In the genomic region with DNA sequence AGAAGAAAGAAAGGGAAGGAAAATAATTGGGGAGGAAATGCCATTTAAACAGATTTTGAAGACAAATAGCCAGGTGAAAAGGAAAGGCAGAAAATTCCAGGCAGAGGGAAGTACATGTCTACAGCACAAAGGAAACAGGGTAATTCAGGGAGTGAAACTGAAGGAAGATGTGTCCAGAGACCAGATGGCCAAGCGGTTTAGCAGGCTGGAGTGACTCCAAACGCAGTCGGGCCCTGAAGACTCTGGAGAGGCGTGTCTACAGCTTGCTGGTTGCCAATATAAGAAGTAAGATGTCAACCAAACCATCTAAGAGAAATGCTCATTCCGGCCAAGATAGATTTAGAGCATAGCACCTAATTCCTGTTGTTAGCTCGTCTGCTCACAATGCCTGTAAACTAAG, we compare ENCODE assay signal across 18 mouse cellular contexts.
DNase-seq lines count a peak whose midpoint lies in the region; ATAC-seq and TF ChIP-seq lines count a peak whose summit lies in the region.
"Had no signal": no experiment of that assay in that cellular context is flagged by ENCODE, and none has a peak within 500 bp of the region (broad histone marks: within the 10 kb centered on the region; RNA-seq: fewer than 3 reads in every experiment).

No protein-coding gene starts in this region.

- H3K36me3 ChIP-seq in forebrain, embryonic 14.5 days (ENCODE audit: control insufficient read depth, insufficient read depth, low read length): no peaks in the 10 kb centered on the region
- no peaks in the 10 kb centered on the region for H3K36me3 ChIP-seq in forebrain, embryonic 11.5 days (ENCODE audit: control insufficient read depth, insufficient read depth, low read length)
- H3K36me3 ChIP-seq in hindbrain, postnatal 0 days (ENCODE audit: insufficient read depth, low read length): no peaks in the 10 kb centered on the region
- H3K36me3 ChIP-seq in hindbrain, embryonic 11.5 days (ENCODE audit: control insufficient read depth, insufficient read depth, low read length): no peaks in the 10 kb centered on the region
- H3K36me3 ChIP-seq: embryonic facial prominence, embryonic 10.5 days; limb, embryonic 15.5 days had no signal

- H3K4me1 ChIP-seq in forebrain, embryonic 14.5 days (ENCODE audit: control insufficient read depth, insufficient read depth, low read length): no peaks in the 10 kb centered on the region
- H3K4me1 ChIP-seq in forebrain, embryonic 11.5 days (replicated peaks; ENCODE audit: control insufficient read depth, insufficient read depth, low read length): no peaks in the 10 kb centered on the region
- H3K4me1 ChIP-seq in hindbrain, postnatal 0 days (ENCODE audit: insufficient read depth, low read length): no peaks in the 10 kb centered on the region
- no peaks in the 10 kb centered on the region for H3K4me1 ChIP-seq in hindbrain, embryonic 11.5 days (replicated peaks; ENCODE audit: control insufficient read depth, insufficient read depth, low read length)
- H3K4me1 ChIP-seq: embryonic facial prominence, embryonic 10.5 days; limb, embryonic 15.5 days had no signal

- peak; percentile 32 for DNase-seq in forebrain, embryonic 14.5 days (ENCODE audit: low spot score)
- DNase-seq in forebrain, embryonic 11.5 days (ENCODE audit: low spot score): no peak
- DNase-seq in hindbrain, postnatal 0 days (ENCODE audit: low spot score): peak; percentile 80
- no peak for DNase-seq in hindbrain, embryonic 11.5 days (ENCODE audit: low spot score)
- DNase-seq in brain, adult 2 months (ENCODE audit: low read depth, low spot score): peak; percentile 78
- peak; percentile 73 for DNase-seq in cerebellum, adult 9-11 months
- DNase-seq in urinary bladder, postnatal 25 days (ENCODE audit: low spot score): no peak
- DNase-seq: adrenal gland, postnatal 36 days; heart, adult 2 months; liver, postnatal 0 days; thymus, adult 2 months had no signal

- WGBS in forebrain, embryonic 14.5 days: 83% methylated on average over 6 of the region's 6 CpGs
- WGBS in forebrain, embryonic 11.5 days: 92% methylated on average over 6 of the region's 6 CpGs
- 50% methylated on average over 6 of the region's 6 CpGs for whole genome bisulfite sequencing in hindbrain, postnatal 0 days
- WGBS in hindbrain, embryonic 11.5 days: 87% methylated on average over 6 of the region's 6 CpGs

- no peaks in the 10 kb centered on the region for H3K27me3 ChIP-seq in forebrain, embryonic 14.5 days (replicated peaks; ENCODE audit: control insufficient read depth, insufficient read depth, low read length)
- H3K27me3 ChIP-seq in forebrain, embryonic 11.5 days (ENCODE audit: control insufficient read depth, insufficient read depth, low read length): no peaks in the 10 kb centered on the region
- H3K27me3 ChIP-seq in hindbrain, postnatal 0 days (ENCODE audit: insufficient read depth, low read length): no peaks in the 10 kb centered on the region
- H3K27me3 ChIP-seq in hindbrain, embryonic 11.5 days (ENCODE audit: control insufficient read depth, insufficient read depth, low read length): no peaks in the 10 kb centered on the region
- H3K27me3 ChIP-seq: limb, embryonic 15.5 days had no signal

- no peaks in the 10 kb centered on the region for H3K9me3 ChIP-seq in forebrain, embryonic 14.5 days (replicated peaks; ENCODE audit: control insufficient read depth, low read length)
- H3K9me3 ChIP-seq in forebrain, embryonic 11.5 days (ENCODE audit: control insufficient read depth, low read length): no peaks in the 10 kb centered on the region
- H3K9me3 ChIP-seq in hindbrain, postnatal 0 days (ENCODE audit: low read length): no peaks in the 10 kb centered on the region
- no peaks in the 10 kb centered on the region for H3K9me3 ChIP-seq in hindbrain, embryonic 11.5 days (ENCODE audit: control insufficient read depth, low read length)
- H3K9me3 ChIP-seq: embryonic facial prominence, embryonic 10.5 days; limb, embryonic 15.5 days had no signal

- H3K27ac ChIP-seq in forebrain, embryonic 14.5 days (ENCODE audit: low read depth, low read length): no peak overlapping the region
- H3K27ac ChIP-seq in forebrain, embryonic 11.5 days (ENCODE audit: low read depth, low read length): no peak overlapping the region
- H3K27ac ChIP-seq in hindbrain, postnatal 0 days: no peak overlapping the region
- no peak overlapping the region for H3K27ac ChIP-seq in hindbrain, embryonic 11.5 days (ENCODE audit: low read depth, low read length)
- H3K27ac ChIP-seq: embryonic facial prominence, embryonic 10.5 days; heart, adult 2 months; limb, embryonic 15.5 days had no signal

- H3K4me3 ChIP-seq in forebrain, embryonic 14.5 days (ENCODE audit: low read depth, low read length): no peak overlapping the region
- H3K4me3 ChIP-seq in forebrain, embryonic 11.5 days (ENCODE audit: low read depth, low read length): no peak overlapping the region
- no peak overlapping the region for H3K4me3 ChIP-seq in hindbrain, postnatal 0 days (ENCODE audit: low read length)
- H3K4me3 ChIP-seq in hindbrain, embryonic 11.5 days (ENCODE audit: low read depth, low read length): no peak overlapping the region
- H3K4me3 ChIP-seq: embryonic facial prominence, embryonic 10.5 days; erythroblast, embryonic 14.5 days; heart, adult 2 months; limb, embryonic 15.5 days had no signal

- H3K9ac ChIP-seq in forebrain, embryonic 14.5 days (ENCODE audit: low read length): no peak overlapping the region
- no peak overlapping the region for H3K9ac ChIP-seq in forebrain, embryonic 11.5 days (ENCODE audit: low read length)
- no peak overlapping the region for H3K9ac ChIP-seq in hindbrain, postnatal 0 days (replicated peaks; ENCODE audit: low read length)
- no peak overlapping the region for H3K9ac ChIP-seq in hindbrain, embryonic 11.5 days (ENCODE audit: low read depth, low read length)
- H3K9ac ChIP-seq: limb, embryonic 15.5 days; liver, postnatal 0 days had no signal

- ATAC-seq in forebrain, embryonic 14.5 days: no peak
- no peak for ATAC-seq in forebrain, embryonic 11.5 days (replicated peaks; ENCODE audit: low FRiP score)
- ATAC-seq in hindbrain, postnatal 0 days: peak; percentile 66; the same call in 1 of the 2 replicates
- ATAC-seq in hindbrain, embryonic 11.5 days (ENCODE audit: low FRiP score): no peak
- ATAC-seq in megakaryocyte-erythroid progenitor cell, adult 5-6 weeks (replicated peaks; ENCODE audit: low FRiP score, low TSS enrichment, poor library complexity, severe bottlenecking): no peak
- ATAC-seq: activated CD4-positive, CD25-positive, alpha-beta regulatory T cell, adult 4 months; inflammation-experienced regulatory T-cells, adult 6 months; liver, postnatal 0 days; midbrain, embryonic 16.5 days had no signal

- no peak overlapping the region for H3K4me2 ChIP-seq in forebrain, embryonic 14.5 days (ENCODE audit: low read length)
- H3K4me2 ChIP-seq in forebrain, embryonic 11.5 days (ENCODE audit: low read depth, low read length, severe bottlenecking): no peak overlapping the region
- no peak overlapping the region for H3K4me2 ChIP-seq in hindbrain, postnatal 0 days (ENCODE audit: low read depth, low read length)
- no peak overlapping the region for H3K4me2 ChIP-seq in hindbrain, embryonic 11.5 days (replicated peaks; ENCODE audit: low read depth, low read length)
- H3K4me2 ChIP-seq: limb, embryonic 15.5 days had no signal

- TF ChIP-seq CTCF in hindbrain, postnatal 0 days (IDR thresholded peaks at IDR 0.05; ENCODE audit: low read depth): no peak

Comparison
In these comparisons a context has a peak if more than half of its experiments do, and no peak if none do; other contexts are left out.
1. DNase-seq: peak in forebrain, embryonic 14.5 days (single experiment), hindbrain, postnatal 0 days (single experiment), brain, adult 2 months (single experiment) and cerebellum, adult 9-11 months (single experiment); none in forebrain, embryonic 11.5 days (single experiment), hindbrain, embryonic 11.5 days (single experiment) and urinary bladder, postnatal 25 days (single experiment).